Mouse (Mus musculus): ENCODE data around the gene Reep3. TPM values are rescaled to one million over a fixed set of nuclear protein-coding genes. Genes with fewer than 3 reads are reported as not detected.

Gene Reep3
- total and polyA plus RNA-seq, 3 experiments: 0.01 TPM; not detected in 2

DNA sequence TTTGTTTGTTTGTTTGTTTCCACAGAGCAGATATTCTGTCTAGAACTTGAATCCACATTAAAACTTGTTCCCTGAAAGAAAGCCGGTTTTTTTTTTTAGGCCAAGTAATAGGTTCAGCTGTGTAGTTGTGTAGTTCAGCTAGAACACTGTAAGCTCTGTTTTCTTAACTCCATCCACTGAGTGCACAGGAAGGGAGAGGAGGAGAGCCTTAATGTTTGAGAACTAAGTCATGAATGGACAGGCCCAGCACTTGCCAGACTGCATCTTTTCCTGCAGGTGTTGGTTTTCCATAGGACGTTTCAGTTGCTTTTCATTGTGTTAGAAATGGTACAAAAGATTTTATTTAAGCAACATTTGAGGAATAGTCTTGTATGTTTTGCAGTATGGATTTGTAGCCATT is 47.5 kb upstream of the Reep3 start:
- Histone ChIP-seq H3K4me3 (ENCODE audit: control insufficient read depth in 1 of 2, insufficient read depth in 1 of 2, low read depth in 2 of 2, low read length in 2 of 2) (no peak overlapping the region), H3K27me3 (ENCODE audit: control insufficient read depth in 1 of 2, insufficient read depth in 2 of 2, low read length in 2 of 2) (peaks cover 3 to 10% of the 10 kb centered on the region in 2 experiments), H3K9ac (ENCODE audit: control insufficient read depth, low read depth, low read length, poor library complexity, severe bottlenecking) (no peak overlapping the region), H3K9me3 (replicated peaks; ENCODE audit: insufficient read depth, low read length) (no peaks in the 10 kb centered on the region), H3K79me2 (ENCODE audit: control insufficient read depth, insufficient read depth, low read length, poor library complexity) (no peaks in the 10 kb centered on the region), H3K27ac (ENCODE audit: control insufficient read depth, low read depth, low read length) (no peak overlapping the region), H3K36me3 (ENCODE audit: control insufficient read depth in 1 of 2, insufficient read depth in 2 of 2, low read length in 2 of 2) (no peaks in the 10 kb centered on the region), H3K4me1 (ENCODE audit: control insufficient read depth in 1 of 2, insufficient read depth in 2 of 2, low read length in 2 of 2) (no peaks in the 10 kb centered on the region)
- TF ChIP-seq ZMIZ1 (IDR thresholded peaks at IDR 0.05; ENCODE audit: low read depth, low read length): no peak
- TF ChIP-seq KAT2A (conservative IDR thresholded peaks at IDR 0.05; ENCODE audit: low read depth, low read length): no peak
- no peak for TF ChIP-seq JUND (IDR thresholded peaks at IDR 0.05; ENCODE audit: low read depth, low read length)
- TF ChIP-seq EP300 (IDR thresholded peaks at IDR 0.05; ENCODE audit: low read depth in 1 of 2, low read length in 2 of 2): no peak
- no peak for TF ChIP-seq MYB (IDR thresholded peaks at IDR 0.05; ENCODE audit: low read depth, low read length)
- TF ChIP-seq HCFC1 (IDR thresholded peaks at IDR 0.05; ENCODE audit: low read depth, low read length): no peak
- TF ChIP-seq MEF2A (IDR thresholded peaks at IDR 0.05; ENCODE audit: extremely low read depth, insufficient replicate concordance, low read depth, low read length, poor library complexity, severe bottlenecking): no peak
- TF ChIP-seq CTCF (IDR thresholded peaks at IDR 0.05 in 2 of 3, conservative IDR thresholded peaks at IDR 0.05 in 1 of 3; ENCODE audit: control insufficient read depth in 1 of 3, insufficient read depth in 1 of 3, low read depth in 2 of 3, low read length in 3 of 3, poor library complexity in 1 of 3, severe bottlenecking in 1 of 3): no peak
- TF ChIP-seq MAZ (IDR thresholded peaks at IDR 0.05; ENCODE audit: low read depth, low read length): no peak
- no peak for TF ChIP-seq ZNF384 (IDR thresholded peaks at IDR 0.05; ENCODE audit: low read depth, low read length)
- no peak for TF ChIP-seq ELF1 (IDR thresholded peaks at IDR 0.05; ENCODE audit: low read depth, low read length)
- no peak for TF ChIP-seq MXI1 (IDR thresholded peaks at IDR 0.05; ENCODE audit: low read depth, low read length)
- no peak for TF ChIP-seq UBTF (IDR thresholded peaks at IDR 0.05; ENCODE audit: borderline replicate concordance, insufficient read depth, low read depth, low read length)
- no peak for TF ChIP-seq CHD1 (IDR thresholded peaks at IDR 0.05; ENCODE audit: low read depth, low read length)
- TF ChIP-seq ZC3H11A (IDR thresholded peaks at IDR 0.05; ENCODE audit: low read depth, low read length): no peak
- no peak for TF ChIP-seq GATA1 (IDR thresholded peaks at IDR 0.05; ENCODE audit: low read depth, low read length)
- no peak for TF ChIP-seq RCOR1 (IDR thresholded peaks at IDR 0.05; ENCODE audit: low read depth, low read length)
- DNase-seq (ENCODE audit: low read depth, low spot score): no peak

GRCm38 (mm10) chr10:67143661-67144060 is 46.9 kb upstream of the Reep3 start:
- TF ChIP-seq MAX (IDR thresholded peaks at IDR 0.05; ENCODE audit: low read length) (no peak), CTCF (IDR thresholded peaks at IDR 0.05 in 2 of 3, conservative IDR thresholded peaks at IDR 0.05 in 1 of 3; ENCODE audit: control insufficient read depth in 1 of 3, insufficient read depth in 1 of 3, low read depth in 2 of 3, low read length in 3 of 3, poor library complexity in 1 of 3, severe bottlenecking in 1 of 3) (no peak), MAFK (IDR thresholded peaks at IDR 0.05; ENCODE audit: borderline replicate concordance, low read depth, low read length) (no peak), JUND (IDR thresholded peaks at IDR 0.05; ENCODE audit: low read depth, low read length) (no peak), GABPA (IDR thresholded peaks at IDR 0.05; ENCODE audit: low read depth, low read length) (no peak), RAD21 (IDR thresholded peaks at IDR 0.05; ENCODE audit: low read depth, low read length) (no peak), MXI1 (IDR thresholded peaks at IDR 0.05; ENCODE audit: low read depth, low read length) (no peak), MEF2A (IDR thresholded peaks at IDR 0.05; ENCODE audit: extremely low read depth, insufficient replicate concordance, low read depth, low read length, poor library complexity, severe bottlenecking) (no peak), ETS1 (IDR thresholded peaks at IDR 0.05; ENCODE audit: low read depth, low read length) (no peak), KAT2A (conservative IDR thresholded peaks at IDR 0.05; ENCODE audit: low read depth, low read length) (no peak), ELF1 (IDR thresholded peaks at IDR 0.05; ENCODE audit: low read depth, low read length) (no peak), MYC (IDR thresholded peaks at IDR 0.05; ENCODE audit: low read depth, low read length) (no peak), ZC3H11A (IDR thresholded peaks at IDR 0.05; ENCODE audit: low read depth, low read length) (no peak), USF2 (IDR thresholded peaks at IDR 0.05; ENCODE audit: borderline replicate concordance in 1 of 2, insufficient read depth in 1 of 2, low read depth in 1 of 2, low read length in 2 of 2) (no peak)
- H3K4me3 ChIP-seq (ENCODE audit: control insufficient read depth in 1 of 2, insufficient read depth in 1 of 2, low read depth in 2 of 2, low read length in 2 of 2): no peak overlapping the region
- no peak overlapping the region for H3K9ac ChIP-seq (ENCODE audit: control insufficient read depth, low read depth, low read length, poor library complexity, severe bottlenecking)
- no peaks in the 10 kb centered on the region for H3K36me3 ChIP-seq (ENCODE audit: control insufficient read depth in 1 of 2, insufficient read depth in 2 of 2, low read length in 2 of 2)
- no peak for DNase-seq (ENCODE audit: low read depth, low spot score)
- H3K4me1 ChIP-seq (ENCODE audit: control insufficient read depth in 1 of 2, insufficient read depth in 2 of 2, low read length in 2 of 2): no peaks in the 10 kb centered on the region
- H3K79me2 ChIP-seq (ENCODE audit: control insufficient read depth, insufficient read depth, low read length, poor library complexity): no peaks in the 10 kb centered on the region
- H3K27ac ChIP-seq (ENCODE audit: control insufficient read depth, low read depth, low read length): no peak overlapping the region
- H3K9me3 ChIP-seq (replicated peaks; ENCODE audit: insufficient read depth, low read length): no peaks in the 10 kb centered on the region
- peaks cover 4 to 13% of the 10 kb centered on the region in 2 experiments for H3K27me3 ChIP-seq (ENCODE audit: control insufficient read depth in 1 of 2, insufficient read depth in 2 of 2, low read length in 2 of 2)
